Mouse (Mus musculus) megakaryocyte, embryonic 14.5 days (primary cell): ENCODE measurements around the gene Aspdh.

Experiments used
- FLI1 ChIP-seq: IDR thresholded peaks from 2 replicates; pipeline ENCODE4 v1.6.1; 2012; ENCODE audit warnings: low read length, inconsistent platforms, mixed read lengths
- GATA1 ChIP-seq: IDR thresholded peaks from 3 replicates; pipeline ENCODE4 v1.6.1; 2012; ENCODE audit warnings: mixed read lengths, low read length, inconsistent platforms, borderline replicate concordance

GRCm38 (mm10) chr7:44467811-44468411, 2.7 kb downstream of the Aspdh start, which contains the start of gene Josd2:
- no peak for TF ChIP-seq GATA1
- TF ChIP-seq FLI1 = no peak
